Mouse (Mus musculus) erythroid progenitor cell, adult 5-6 weeks (primary cell): ENCODE data around the gene Wdr4. TPM values are rescaled to one million over a fixed set of nuclear protein-coding genes. Genes with fewer than 3 reads are reported as not detected.
"Not testable (repeated sequence)": the region's sequence is repeated elsewhere in the genome, so short reads cannot be mapped to it uniquely, and the experiment has no call there.

ENCODE experiments used
- ATAC-seq: replicated peaks from 2 replicates; pipeline ENCODE4 v1.8.0; 2016; ENCODE audit warnings: moderate number of reproducible peaks, mild to moderate bottlenecking, moderate TSS enrichment, inconsistent platforms; ENCODE audit not compliant: poor library complexity, low FRiP score, severe bottlenecking
- total RNA-seq, 2 experiments: library from RNA; stranded (forward) in 1 of 2; stranded (reverse) in 1 of 2; fragments of 150-400 nt in 1 of 2; fragments of 186-747, 209-891 nt in 1 of 2; gene quantifications; 2 replicates each; pipeline versions ENCODE4 v1.2.3 to v1.2.4; 2015 to 2017; ENCODE audit warnings: low replicate concordance in 2 of 2

The Wdr4 gene
- total RNA-seq, 2 experiments from 2014 or later, result 1.8 to 2.5 TPM

DNA sequence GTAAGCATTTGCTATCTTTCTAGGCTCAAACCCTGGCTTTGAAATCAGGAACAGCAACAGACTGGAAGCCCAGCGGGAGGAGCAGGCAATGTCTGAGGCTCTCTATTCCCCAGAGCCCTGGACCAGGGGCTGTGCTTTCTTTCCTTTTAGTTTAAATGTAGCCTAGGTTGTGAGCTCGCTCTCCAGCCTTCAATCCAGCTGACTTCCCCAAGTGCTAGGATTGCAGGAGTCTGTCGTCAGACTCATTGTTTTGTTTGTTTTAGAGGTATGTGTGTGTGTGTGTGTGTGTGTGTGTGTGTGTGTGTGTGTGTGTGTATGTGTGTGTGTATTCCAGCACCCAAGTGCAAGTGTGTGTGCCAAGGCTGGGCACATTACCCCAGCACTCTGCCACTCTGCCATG, 20.3 kb upstream of the Wdr4 start:
- ATAC-seq, result no peak

DNA sequence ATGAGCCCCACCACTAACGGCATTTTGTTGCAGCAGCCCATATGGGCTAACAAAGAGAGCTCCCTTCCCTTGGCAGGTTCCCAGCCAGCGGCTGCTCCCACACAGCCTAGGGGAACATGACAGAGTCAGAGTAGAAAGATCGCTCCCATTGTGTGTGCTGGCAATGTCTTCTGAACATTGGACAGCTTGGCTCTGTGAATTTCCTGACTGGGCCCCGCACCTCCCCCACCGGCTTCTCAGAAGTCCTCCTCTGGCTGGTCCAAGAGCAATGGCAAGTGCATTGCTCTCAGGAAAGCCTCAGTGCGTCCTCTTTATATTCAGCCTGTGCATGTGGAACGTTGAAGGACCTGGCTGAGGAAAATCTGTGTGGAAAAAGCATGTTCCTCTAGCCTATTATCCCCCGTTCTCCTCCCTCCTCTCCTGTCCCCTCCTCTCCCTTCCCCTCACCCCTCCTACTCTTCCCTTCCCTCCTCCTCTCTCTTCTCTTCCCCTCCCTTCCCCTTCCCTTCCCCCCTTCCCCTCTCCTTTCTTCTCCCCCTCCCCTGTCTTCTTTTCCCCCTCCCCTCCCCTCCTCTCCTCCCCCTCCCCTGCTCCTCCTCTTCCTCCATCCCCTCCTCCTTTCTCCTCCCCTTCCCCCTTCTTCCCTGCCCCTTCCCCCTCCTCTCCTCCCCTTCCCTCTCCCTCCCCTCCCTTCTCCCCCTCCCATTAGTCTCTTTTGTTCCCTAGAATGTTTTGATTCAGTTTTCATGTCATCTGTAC, 16.3 kb upstream of the Wdr4 start:
- ATAC-seq, result no peak

DNA sequence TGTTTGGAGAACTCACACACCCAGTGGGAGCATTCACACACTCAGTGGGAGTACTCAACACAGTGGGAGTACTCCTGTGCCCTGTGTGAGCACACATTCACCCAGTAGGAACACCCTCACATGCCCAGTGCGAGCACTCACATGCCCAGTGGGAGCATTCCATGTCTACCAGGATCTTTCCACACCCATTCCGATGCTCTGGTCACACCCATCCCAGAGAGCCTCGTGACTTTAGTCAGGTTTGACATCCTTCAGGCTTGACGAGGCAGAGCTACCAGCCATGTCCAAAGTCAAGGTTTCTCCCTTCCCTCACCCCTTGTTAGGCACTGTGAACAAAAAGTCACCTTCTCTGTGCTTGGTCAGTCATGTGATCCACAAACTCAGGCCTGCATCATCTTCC, 15.6 kb upstream of the Wdr4 start:
- no peak for ATAC-seq

DNA sequence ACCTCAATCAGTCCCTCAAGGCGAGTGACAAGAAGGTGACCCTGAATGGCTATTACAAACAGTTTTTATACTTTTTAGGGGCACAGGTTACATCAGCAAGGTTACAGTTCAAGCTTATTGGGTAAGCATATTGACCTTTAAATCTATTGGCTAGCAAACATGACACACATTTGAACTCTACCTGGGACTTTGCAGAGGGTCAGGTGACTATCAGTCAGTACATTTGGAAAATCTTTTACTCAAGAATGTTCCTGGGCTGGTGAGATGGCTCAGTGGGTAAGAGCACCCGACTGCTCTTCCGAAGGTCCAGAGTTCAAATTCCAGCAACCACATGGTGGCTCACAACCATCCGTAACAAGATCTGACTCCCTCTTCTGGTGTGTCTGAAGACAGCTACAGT, 12.6 kb upstream of the Wdr4 start:
- not testable (repeated sequence) for ATAC-seq

DNA sequence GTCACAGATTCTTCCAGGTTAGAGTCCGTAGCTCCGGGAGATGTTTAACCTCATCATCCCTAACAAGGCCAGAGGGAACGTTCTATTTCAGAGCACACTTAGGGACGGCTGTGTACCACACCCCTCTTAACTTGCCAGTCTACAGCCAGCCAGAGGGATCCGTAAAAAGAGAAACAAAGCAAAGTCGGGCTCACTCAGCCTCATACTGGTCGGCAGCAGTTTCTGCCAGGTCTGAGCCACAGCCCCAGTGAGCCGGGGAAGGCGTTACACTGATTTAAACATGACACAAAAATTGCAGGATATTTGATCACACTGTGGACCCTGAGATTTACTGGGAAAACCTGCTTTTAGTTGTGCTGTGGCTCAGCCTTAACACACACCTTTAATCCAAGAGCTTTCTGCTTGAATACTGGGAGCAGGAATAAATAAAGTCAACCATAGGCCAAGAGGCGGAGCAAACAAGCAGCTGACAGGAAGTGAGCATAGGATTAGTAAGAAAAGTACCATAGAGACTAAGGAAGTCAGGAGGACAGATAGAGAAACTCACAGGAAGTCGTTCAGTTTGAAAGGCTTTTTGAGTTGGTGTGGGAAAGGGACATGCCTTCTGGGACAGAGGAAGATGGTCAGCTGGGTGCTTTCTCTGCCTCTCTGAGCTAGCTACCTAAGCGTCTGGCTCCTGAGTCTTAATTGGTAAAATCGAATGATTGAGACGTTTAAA, 11.8 kb upstream of the Wdr4 start:
- ATAC-seq, result no peak

DNA sequence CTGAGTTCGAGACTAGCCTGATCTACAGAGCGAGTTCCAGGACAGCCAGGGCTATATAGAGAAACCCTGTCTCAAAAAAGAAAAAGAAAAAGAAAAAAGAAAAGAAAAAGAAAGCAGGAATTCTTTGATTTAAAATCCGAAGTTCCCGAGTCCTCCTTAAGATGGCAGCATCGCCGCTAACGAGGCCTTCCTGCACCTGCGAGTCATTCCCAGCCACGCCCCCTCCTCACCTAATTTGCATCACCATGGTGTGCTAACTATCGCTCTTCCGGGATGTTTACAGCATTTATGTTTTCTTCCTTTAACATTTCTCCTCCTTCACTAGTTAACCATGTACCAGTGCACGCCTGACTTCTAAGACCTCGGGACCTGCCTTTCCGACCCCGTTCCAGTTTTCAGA, 9.5 kb upstream of the Wdr4 start:
- no peak for ATAC-seq

DNA sequence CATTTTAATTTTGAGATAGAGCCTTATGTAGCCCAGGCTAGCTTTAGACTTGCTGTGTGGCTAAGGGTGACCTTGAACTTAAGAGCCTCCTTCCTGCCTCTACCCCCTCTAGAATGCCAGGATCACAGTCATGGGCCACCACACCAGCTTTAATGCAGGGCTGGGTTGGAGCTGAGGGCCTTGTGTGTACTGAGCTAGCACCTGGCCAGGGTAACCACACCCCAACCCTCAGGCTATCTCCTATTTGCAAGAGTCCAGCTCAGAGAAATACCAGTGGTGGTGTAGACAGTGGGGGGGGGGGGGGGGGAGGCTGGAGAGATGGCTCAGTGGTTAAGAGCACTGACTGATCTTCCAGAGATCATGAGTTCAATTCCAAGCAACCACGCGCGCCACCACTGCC, 6.0 kb upstream of the Wdr4 start:
- ATAC-seq, result no peak

DNA sequence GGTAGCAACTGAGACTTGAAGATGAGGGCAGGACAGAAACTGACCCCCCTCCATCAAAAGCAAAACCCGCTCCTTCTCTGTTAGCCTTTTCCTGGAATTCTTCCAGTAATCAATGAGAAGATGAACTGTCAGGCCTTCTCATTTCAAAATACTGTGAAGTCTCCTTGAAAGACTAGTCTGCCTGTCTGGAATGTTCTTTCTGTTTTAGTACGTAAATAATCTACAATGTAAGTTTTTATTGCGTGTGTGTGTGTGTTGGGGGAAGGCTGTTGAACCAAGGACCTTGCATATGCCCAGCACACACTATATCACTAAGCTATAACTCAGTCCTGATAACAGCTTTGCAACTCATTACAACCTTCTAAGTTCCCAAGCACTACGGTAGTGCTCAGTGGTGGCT, 5.3 kb upstream of the Wdr4 start:
- ATAC-seq, result no peak

DNA sequence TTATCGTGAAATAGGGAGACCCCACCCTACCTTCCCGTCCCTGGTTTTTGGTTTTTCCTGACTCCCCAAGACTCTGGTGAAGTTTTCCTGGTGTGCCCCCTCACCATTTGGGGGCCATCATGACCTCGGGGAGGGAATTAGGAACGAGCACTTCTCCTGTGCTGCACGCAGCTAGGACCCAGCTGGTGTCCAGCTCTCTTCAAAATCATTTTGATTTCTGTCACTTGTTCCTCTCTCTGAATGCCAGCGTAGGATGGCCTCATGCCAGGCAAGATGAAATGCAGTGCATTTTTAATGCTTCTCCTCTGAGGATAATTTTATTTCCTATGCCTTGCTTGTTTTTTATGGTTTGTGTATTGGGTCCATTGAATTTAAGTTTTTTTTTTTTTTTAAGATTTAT, 2.2 kb upstream of the Wdr4 start:
- ATAC-seq, result no peak

DNA sequence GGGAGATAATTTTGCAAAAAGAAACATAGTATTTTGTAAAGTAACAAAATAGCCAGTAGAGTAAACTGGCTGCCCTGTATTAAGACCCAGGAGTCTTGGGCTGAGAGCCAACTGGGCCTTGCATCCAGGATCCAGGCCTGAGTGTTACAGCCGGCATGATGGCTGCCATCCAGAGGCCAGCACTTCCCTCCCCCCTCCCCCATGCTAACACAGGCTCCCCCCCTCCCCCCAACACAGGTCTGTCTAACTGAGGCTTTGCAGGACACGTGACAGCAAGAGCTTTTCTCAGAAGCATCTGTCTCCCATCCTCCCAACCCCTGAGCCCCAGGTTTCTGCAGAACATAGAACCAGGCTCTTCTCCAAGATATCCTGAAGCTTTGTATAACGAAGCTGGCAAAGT, 1.1 kb upstream of the Wdr4 start:
- no peak for ATAC-seq

DNA sequence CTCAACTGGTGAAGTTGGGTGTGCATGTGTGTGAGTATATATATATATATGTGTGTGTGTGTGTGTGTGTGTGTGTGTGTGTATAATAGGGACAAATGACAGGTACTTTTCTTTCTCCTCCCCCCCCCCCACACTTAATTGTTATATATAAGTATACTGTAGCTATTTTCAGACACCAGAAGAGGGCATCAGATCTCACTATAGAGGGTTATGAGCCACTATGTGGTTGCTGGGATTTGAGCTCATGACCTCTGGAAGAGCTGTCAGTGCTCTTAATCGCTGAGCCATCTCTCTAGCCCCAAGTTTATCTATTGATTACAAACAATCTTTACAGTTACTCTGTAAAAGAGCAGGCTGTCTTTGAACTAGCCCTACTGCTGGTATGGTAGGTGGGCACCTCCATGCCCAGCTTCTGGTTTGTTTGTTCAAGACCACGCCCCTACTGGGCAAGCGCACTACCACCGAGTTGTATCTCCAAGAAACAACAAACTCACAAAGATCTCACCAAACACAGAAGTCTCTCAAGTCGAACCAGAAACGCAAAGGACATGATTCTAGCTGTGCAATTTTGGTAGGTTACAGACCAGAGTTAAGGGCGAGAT, 335 bp downstream of the Wdr4 start:
- peak; percentile 66 for ATAC-seq

DNA sequence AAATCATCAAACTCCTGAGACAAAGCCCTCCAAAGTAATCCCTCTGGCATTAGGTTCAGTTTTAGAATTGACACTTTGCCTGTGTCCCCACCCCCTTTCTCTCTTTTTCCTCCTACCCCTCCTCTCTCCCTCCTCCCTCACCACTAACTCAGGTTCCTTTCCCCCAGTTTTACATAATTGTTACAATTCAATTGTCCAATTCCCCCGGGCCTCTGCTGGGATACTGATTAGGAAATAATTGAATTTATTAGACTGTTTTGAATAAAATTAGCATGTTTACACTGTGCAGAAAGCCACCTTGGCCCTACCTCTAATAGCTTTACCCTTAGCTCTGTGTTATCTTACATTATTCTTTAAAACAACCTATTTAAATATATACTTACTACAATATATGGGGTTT, 5.1 kb downstream of the Wdr4 start:
- no peak for ATAC-seq

DNA sequence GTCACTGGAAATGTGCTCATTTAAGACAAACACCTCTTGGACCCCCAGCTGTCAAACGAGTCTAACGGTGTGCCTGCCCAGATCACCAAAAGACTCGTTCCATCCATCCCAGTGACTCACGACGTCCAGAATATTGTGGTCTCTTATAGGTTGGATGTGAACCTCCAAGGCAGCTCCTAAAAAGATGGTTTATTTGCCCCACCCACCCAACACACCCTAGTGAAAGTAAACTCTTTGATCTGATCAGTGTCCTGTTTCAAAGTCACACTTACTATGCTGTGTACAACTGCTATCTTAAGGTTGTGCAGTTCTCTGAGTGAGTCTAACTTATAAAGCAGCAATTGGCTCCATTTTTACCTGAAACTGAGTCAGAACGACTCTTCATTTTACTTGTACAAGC, 7.2 kb downstream of the Wdr4 start:
- no peak for ATAC-seq

DNA sequence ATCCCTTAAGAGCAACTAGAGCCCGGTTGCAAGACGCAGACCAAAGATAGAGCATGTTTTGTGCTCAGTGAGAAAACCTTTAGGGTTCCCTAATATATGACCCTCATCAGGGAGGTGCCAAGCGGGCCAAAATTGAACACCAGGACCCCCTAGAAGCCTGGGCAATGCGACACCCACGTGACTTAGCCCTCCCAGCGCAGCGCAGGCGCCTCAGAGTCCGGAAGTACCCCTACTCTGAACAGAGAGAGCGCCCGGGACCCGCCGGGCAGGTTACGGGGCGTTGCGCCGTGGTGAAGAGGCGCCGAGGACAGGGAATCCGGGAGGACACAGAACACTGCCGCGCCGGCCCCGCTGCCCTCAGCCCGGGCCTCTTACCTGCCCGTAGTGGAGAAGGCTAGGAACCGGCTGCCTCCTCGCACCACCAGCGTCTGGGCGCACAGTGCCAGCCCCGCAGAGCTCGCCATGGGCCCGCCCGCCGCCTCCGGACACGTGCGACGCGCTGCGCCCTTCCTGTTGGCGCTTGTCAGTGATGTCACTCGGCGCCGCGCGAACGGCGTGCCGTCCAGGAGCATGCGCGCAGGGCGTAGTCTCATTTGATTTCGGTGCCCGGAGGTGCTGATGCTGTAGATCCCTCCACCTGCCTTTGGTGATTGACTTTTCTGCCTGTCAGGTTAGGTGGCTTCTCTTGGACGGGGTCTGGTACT, 7.8 kb downstream of the Wdr4 start:
- ATAC-seq, result peak; percentile 98

DNA sequence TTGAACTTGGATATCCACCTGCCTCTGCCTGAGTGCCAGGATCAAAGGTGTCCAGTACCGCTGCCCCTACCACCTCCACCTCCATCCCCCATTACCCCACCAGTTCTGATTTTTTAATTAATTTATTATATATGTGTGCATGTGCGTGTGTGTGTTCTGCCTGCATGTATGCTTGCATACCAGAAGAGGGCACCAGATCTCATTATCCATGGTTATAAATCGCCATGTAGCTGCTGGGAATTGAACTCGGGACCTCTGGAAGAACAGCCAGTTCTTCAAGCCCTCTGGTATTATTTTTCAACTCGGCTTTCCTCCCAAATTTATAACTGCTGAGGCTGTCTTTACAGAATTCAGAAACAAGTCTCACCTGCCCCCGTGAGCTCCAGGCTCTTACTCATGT, 8.8 kb downstream of the Wdr4 start:
- no peak for ATAC-seq

DNA sequence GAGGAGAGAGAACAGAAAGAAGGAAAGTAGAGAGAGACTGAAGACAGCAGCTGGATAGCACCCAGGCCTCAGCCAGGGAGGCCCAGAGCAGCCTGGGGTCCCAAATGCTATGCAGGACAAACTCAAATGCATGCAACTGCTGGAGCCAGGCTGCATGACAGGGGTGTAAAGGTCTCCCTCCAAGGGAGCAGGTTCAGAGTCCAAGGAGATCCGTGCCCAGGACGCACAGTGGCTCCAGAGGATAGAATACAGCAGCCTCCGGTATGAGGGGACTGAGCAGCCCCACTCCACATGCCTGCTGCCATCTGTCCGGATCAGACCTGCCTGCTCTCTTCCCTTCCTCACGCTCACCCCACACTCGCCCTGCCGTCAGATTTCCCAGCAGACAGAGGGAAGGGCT, 13.5 kb downstream of the Wdr4 start:
- ATAC-seq, result no peak

DNA sequence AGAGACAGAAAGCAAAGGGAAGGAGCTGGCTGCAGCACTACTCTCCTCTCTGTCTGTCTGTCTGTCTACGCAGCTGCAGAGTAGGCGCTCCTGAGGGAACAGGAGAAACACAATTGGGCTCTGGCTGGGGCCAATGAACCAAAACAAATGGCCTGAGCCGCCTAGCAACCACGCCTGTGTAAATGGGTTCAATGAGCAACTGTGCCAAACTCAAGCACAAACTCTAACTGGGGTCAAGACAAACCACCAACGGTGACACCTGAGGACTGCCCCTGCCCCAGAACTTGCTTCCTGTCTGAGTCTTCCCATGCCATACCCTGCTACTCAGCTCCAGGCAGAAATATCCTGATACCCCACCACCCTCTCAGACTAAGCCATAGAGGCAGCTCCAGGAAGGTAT, 14.8 kb downstream of the Wdr4 start:
- ATAC-seq, result no peak

DNA sequence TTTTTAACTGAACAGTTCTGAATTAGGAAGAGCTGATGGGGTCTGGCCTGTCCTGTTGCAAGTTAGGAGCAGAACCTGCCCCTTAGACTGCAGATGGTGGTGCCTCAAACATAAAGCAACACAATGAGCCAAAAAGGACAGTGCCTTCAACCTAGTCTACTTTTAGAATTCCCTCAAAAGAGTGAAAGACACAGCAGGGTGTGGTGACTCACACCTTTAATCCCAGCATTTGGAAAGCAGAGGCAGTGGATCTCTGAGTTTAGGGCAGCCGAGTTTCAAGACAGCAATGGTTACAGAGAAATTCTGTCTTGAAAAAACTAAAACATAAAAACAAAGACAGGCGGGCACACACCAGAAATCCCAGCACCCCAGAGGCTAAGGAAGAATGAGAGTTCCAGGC, 15.8 kb downstream of the Wdr4 start:
- ATAC-seq, result no peak

DNA sequence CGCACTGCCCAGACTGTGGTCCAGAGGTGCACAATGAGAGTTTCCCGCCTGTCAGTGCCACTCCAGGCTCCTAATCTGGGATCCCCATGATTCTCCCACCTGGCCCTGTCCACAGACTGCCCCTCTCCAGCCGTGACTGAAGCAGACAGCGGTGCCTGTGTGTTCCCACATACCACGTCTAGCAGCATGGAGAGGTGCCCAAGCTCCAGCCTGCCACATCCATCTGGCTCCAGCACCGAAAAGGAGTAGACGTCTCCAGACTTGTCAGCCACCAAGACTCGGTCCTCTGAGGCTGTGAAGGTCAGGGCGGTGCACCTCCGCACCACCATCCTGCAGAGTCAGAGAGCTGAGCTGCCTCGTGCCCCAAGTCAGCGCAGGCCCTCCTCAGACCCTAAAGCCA, 16.4 kb downstream of the Wdr4 start:
- no peak for ATAC-seq

DNA sequence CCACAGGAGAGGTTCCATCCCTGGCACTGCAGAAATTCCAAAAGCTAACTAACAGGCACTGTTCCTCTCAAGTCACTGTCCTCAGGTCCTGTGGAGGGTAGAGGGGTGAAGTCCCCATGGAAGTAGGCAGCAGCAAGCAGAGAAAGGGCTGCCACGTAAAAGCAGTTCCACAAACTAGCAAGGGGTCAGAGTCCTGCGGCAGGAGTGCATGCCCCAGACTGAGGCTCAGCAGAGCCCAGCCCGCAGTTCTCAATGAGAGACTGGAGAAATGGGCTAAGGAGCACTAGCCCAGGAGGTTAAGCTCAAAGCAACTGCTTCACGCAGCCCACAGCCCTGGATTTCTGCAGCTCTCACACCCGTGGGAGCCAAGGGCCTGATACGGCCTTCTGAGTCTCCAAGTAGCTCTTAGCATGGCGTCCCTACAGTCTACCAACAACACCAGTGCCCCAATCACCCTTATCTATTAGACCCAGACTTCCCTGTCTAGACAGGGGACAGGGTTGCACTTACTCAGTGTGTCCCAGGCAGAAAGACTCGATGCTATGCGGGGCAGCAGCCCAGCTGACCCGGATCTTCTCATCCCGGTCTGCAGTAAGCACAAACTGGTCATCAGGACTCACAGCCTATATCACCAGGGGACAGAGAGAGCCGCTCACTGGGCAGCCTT, 17.4 kb downstream of the Wdr4 start:
- peak; percentile 72 for ATAC-seq
